Mouse (Mus musculus): Measurements from ENCODE around the gene Vmn1r14.
"Not testable (repeated sequence)": the region's sequence is repeated elsewhere in the genome, so short reads cannot be mapped to it uniquely, and the experiment has no call there.

Vmn1r14 gene

GRCm38 (mm10) chr6:57231386-57231785 is at the start of gene Vmn1r14:
Vmn1r14 (plus strand) TSS chr6:57231686.
- no peak for DNase-seq (ENCODE audit: low spot score)

- not testable (repeated sequence) for DNase-seq (ENCODE audit: low spot score)
These were observed 41.5 kb upstream of the Vmn1r14 start for GRCm38 (mm10) chr6:57190016-57190415.

GRCm38 (mm10) chr6:57202990-57203389 is 28.5 kb upstream of the Vmn1r14 start, which contains the start of gene Vmn1r13:
Vmn1r13 (plus strand) TSS chr6:57203290.
- not testable (repeated sequence) for DNase-seq (ENCODE audit: low spot score)

GRCm38 (mm10) chr6:57257652-57258051 is 26.2 kb downstream of the Vmn1r14 start, which contains the start of gene Vmn1r15:
Vmn1r15 (plus strand) TSS chr6:57257952.
- DNase-seq (ENCODE audit: low spot score) = no peak

GRCm38 (mm10) chr6:57260990-57261389 is 29.5 kb downstream of the Vmn1r14 start:
- no peak for DNase-seq (ENCODE audit: low spot score)

GRCm38 (mm10) chr6:57271881-57272280 is 40.4 kb downstream of the Vmn1r14 start:
- no peak for DNase-seq (ENCODE audit: low spot score)

- no peak for DNase-seq (ENCODE audit: low spot score)
These were observed 41.0 kb downstream of the Vmn1r14 start for GRCm38 (mm10) chr6:57272517-57272916.

GRCm38 (mm10) chr6:57278952-57279351 is 47.5 kb downstream of the Vmn1r14 start:
- DNase-seq (ENCODE audit: low spot score) = no peak
